Mouse (Mus musculus) E14TG2a.4 (cell line): ENCODE measurements around the gene Tmem30b.

Source experiments
- CTCF ChIP-seq: conservative IDR thresholded peaks from 2 replicates; pipeline ENCODE4 v1.5.1; 2014; ENCODE audit warnings: low read length
- NANOG ChIP-seq: IDR thresholded peaks from 2 replicates; pipeline ENCODE4 v1.6.1; 2014; ENCODE audit warnings: borderline replicate concordance, low read length, mixed read lengths
- POU5F1 ChIP-seq: IDR thresholded peaks from 2 replicates; pipeline ENCODE4 v1.6.1; 2014; ENCODE audit warnings: low read length, borderline replicate concordance

DNA sequence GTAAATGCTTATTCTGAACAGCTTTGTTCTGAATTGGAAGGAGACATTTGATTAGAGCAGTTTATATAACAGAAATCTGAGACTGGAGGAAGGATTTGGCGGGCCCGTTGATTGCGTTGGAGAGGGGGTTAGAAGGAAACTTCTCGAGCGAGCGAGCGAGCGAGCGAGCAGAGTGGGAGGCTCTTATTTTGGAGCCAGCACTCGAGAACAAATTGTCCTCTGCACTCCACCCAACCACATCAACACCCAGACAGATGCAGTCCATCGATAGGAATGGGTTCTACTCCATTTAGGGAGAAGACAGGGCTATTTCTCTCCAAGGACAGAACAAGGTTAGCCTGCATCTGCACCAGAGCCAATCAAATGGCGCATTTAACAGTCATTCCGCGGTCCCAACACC lies 39.1 kb downstream of the Tmem30b start:
- no peak for TF ChIP-seq CTCF
- TF ChIP-seq NANOG: no peak
- no peak for TF ChIP-seq POU5F1
